Mouse (Mus musculus) ovary, postnatal 10 days (tissue): ENCODE measurements at regions not wholly inside any gene's neighbourhood (a gene's known extent, or its start where the extent isn't known, plus 50 kb on each side); places are given as distances from the start of the nearest gene placed in this dataset.

Experiments
- DNase-seq: peaks from one replicate; pipeline ENCODE4 v3.0.0; 2022; ENCODE audit warnings: low spot score

GRCm38 (mm10) chr6:135433753-135434152 lies 71.4 kb downstream of the Emp1 start:
- DNase-seq = no peak

- DNase-seq = no peak
These were observed 74.0 kb downstream of the Emp1 start for GRCm38 (mm10) chr6:135436315-135436714.

GRCm38 (mm10) chr6:135438271-135438670 lies 75.9 kb downstream of the Emp1 start:
- DNase-seq = no peak

GRCm38 (mm10) chr6:135441126-135441871 lies 79.0 kb downstream of the Emp1 start:
- no peak for DNase-seq

- peak; percentile 93 for DNase-seq
These were observed 82.3 kb downstream of the Emp1 start for GRCm38 (mm10) chr6:135444661-135445060.

GRCm38 (mm10) chr6:135445070-135445469 lies 82.7 kb downstream of the Emp1 start:
- no peak for DNase-seq

GRCm38 (mm10) chr6:135447801-135448200 lies 85.5 kb downstream of the Emp1 start:
- DNase-seq = no peak

GRCm38 (mm10) chr6:135449228-135449627 lies 86.9 kb downstream of the Emp1 start:
- DNase-seq = no peak

- DNase-seq = no peak
These were observed 88.2 kb downstream of the Emp1 start for GRCm38 (mm10) chr6:135450573-135450972.

GRCm38 (mm10) chr6:135451165-135451797 lies 88.9 kb downstream of the Emp1 start:
- DNase-seq = no peak

- no peak for DNase-seq
These were observed 90.7 kb downstream of the Emp1 start for GRCm38 (mm10) chr6:135453041-135453440.

- no peak for DNase-seq
These were observed 110.2 kb downstream of the Emp1 start for GRCm38 (mm10) chr6:135472495-135472894.

- no peak for DNase-seq
These were observed 110.8 kb downstream of the Emp1 start for GRCm38 (mm10) chr6:135473146-135473545.

- no peak for DNase-seq
These were observed 126.5 kb downstream of the Emp1 start for GRCm38 (mm10) chr6:135488795-135489194.

- DNase-seq = no peak
These were observed 131.6 kb downstream of the Emp1 start for GRCm38 (mm10) chr6:135493983-135494382.

GRCm38 (mm10) chr6:135495841-135496240 lies 133.5 kb downstream of the Emp1 start:
- DNase-seq = no peak

GRCm38 (mm10) chr6:135498592-135498991 lies 136.2 kb downstream of the Emp1 start:
- no peak for DNase-seq

GRCm38 (mm10) chr6:135500381-135500780 lies 138.0 kb downstream of the Emp1 start:
- DNase-seq = no peak

- no peak for DNase-seq
These were observed 139.4 kb downstream of the Emp1 start for GRCm38 (mm10) chr6:135501791-135502190.

- no peak for DNase-seq
These were observed 140.1 kb downstream of the Emp1 start for GRCm38 (mm10) chr6:135502405-135502804.

- DNase-seq = no peak
These were observed 156.5 kb downstream of the Emp1 start for GRCm38 (mm10) chr6:135518710-135519437.

- DNase-seq = no peak
These were observed 157.1 kb downstream of the Emp1 start for GRCm38 (mm10) chr6:135519438-135519803.

- DNase-seq = no peak
These were observed 158.5 kb downstream of the Emp1 start for GRCm38 (mm10) chr6:135520868-135521267.
